Comparison of ENCODE assay signal across 10 mouse cellular contexts in genomic region chr7:143124902-143125301, GRCm38 (mm10). TPM values are rescaled to one million over a fixed set of nuclear protein-coding genes. Genes with fewer than 3 reads are reported as not detected.
DNase-seq lines count a peak whose midpoint lies in the region; ATAC-seq and TF ChIP-seq lines count a peak whose summit lies in the region.
"Had no signal": no experiment of that assay in that cellular context is flagged by ENCODE, and none has a peak within 500 bp of the region (broad histone marks: within the 10 kb centered on the region; RNA-seq: fewer than 3 reads in every experiment).

No protein-coding gene starts in this region.

- DNase-seq in heart, adult 2 months: peak in 1 of 2 experiments; percentile 58
- no peak for DNase-seq in heart, postnatal 25 days (ENCODE audit: low spot score)
- DNase-seq in cerebellum, adult 8-10 months: peak; percentile 30
- no peak for DNase-seq in heart, postnatal 0 days (ENCODE audit: low spot score)
- DNase-seq in layer of hippocampus, postnatal 10 days (ENCODE audit: low spot score in 2 of 2): no peak
- DNase-seq: lung, adult 2 months had no signal

- peak overlapping the region; percentile 88 for H3K27ac ChIP-seq in heart, adult 2 months
- peak overlapping the region; percentile 98 for H3K27ac ChIP-seq in heart, postnatal 0 days (ENCODE audit: low read depth)

- no peak for ATAC-seq in heart, postnatal 0 days (ENCODE audit: insufficient read depth, low read depth)
- ATAC-seq in monocyte, adult 5-6 weeks (replicated peaks; ENCODE audit: insufficient number of reproducible peaks, low FRiP score, low TSS enrichment, poor library complexity, severe bottlenecking): no peak
- ATAC-seq in megakaryocyte, adult 5-6 weeks (ENCODE audit: poor library complexity, severe bottlenecking): no peak

- TF ChIP-seq POLR2A in heart, adult 2 months (IDR thresholded peaks at IDR 0.05; ENCODE audit: insufficient read depth, low read depth, low read length): 0 out of 2 replicates have a peak, but pooled peaks have one; percentile 34

- no peak for TF ChIP-seq CTCF in heart, adult 2 months (IDR thresholded peaks at IDR 0.05)
- no peak for TF ChIP-seq CTCF in E14TG2a.4 (conservative IDR thresholded peaks at IDR 0.05; ENCODE audit: low read length)
- no peak for TF ChIP-seq CTCF in heart, postnatal 0 days (IDR thresholded peaks at IDR 0.05; ENCODE audit: low read depth)

- WGBS in heart, adult 2 months: 54% methylated on average over 3 of the region's 3 CpGs
- WGBS in heart, postnatal 0 days: 50% methylated on average over 3 of the region's 3 CpGs

- no peaks in the 10 kb centered on the region for H3K79me2 ChIP-seq in heart, adult 2 months (replicated peaks; ENCODE audit: control insufficient read depth, insufficient read depth, low read length)

- no peak for TF ChIP-seq EP300 in heart, adult 2 months (IDR thresholded peaks at IDR 0.05; ENCODE audit: insufficient read depth, low read depth, low read length)
- no peak for TF ChIP-seq EP300 in heart, postnatal 0 days (IDR thresholded peaks at IDR 0.05; ENCODE audit: low read depth)

- H3K4me2 ChIP-seq in heart, postnatal 0 days (ENCODE audit: low read depth, low read length): peak overlapping the region; percentile 36

- peaks cover 21% of the 10 kb centered on the region for H3K4me1 ChIP-seq in heart, adult 2 months (ENCODE audit: control insufficient read depth, insufficient read depth, low read length)
- H3K4me1 ChIP-seq in E14TG2a.4 (replicated peaks; ENCODE audit: low read depth, low read length): peaks cover 66% of the 10 kb centered on the region
- peaks cover 53% of the 10 kb centered on the region for H3K4me1 ChIP-seq in heart, postnatal 0 days (ENCODE audit: control insufficient read depth, insufficient read depth)

- H3K9ac ChIP-seq in heart, adult 2 months (ENCODE audit: low read depth, low read length): peak overlapping the region; percentile 55
- no peak overlapping the region for H3K9ac ChIP-seq in heart, postnatal 0 days (replicated peaks; ENCODE audit: low read depth, low read length)

- no peaks in the 10 kb centered on the region for H3K9me3 ChIP-seq in E14TG2a.4 (ENCODE audit: low read length)
- no peaks in the 10 kb centered on the region for H3K9me3 ChIP-seq in heart, postnatal 0 days (replicated peaks; ENCODE audit: control insufficient read depth, low read length)

- H3K4me3 ChIP-seq in heart, adult 2 months: no peak overlapping the region
- H3K4me3 ChIP-seq in E14TG2a.4 (replicated peaks; ENCODE audit: low read length): peak overlapping the region; percentile 64
- peak overlapping the region; percentile 2; the same call in 1 of the 2 replicates for H3K4me3 ChIP-seq in heart, postnatal 0 days (ENCODE audit: low read depth, low read length)

- intact Hi-C loops in heart, adult 2 months (cut with DNase I): loop anchor here (2.0 kb wide), 2 partner anchors 14 kb away; no protein-coding TSS in a partner anchor
- intact Hi-C loops in heart, postnatal 25 days (cut with DNase I): no loop called here

- no peaks in the 10 kb centered on the region for H3K27me3 ChIP-seq in heart, adult 2 months (ENCODE audit: control insufficient read depth, insufficient read depth, low read length)
- H3K27me3 ChIP-seq in E14TG2a.4 (ENCODE audit: insufficient read depth, low read length): peaks cover 5% of the 10 kb centered on the region
- H3K27me3 ChIP-seq in heart, postnatal 0 days (ENCODE audit: control insufficient read depth, insufficient read depth, low read length): no peaks in the 10 kb centered on the region

- H3K36me3 ChIP-seq in heart, adult 2 months (ENCODE audit: control insufficient read depth, insufficient read depth, low read length): no peaks in the 10 kb centered on the region
- H3K36me3 ChIP-seq in E14TG2a.4 (ENCODE audit: insufficient read depth, low read length): no peaks in the 10 kb centered on the region
- H3K36me3 ChIP-seq in heart, postnatal 0 days (replicated peaks; ENCODE audit: control insufficient read depth, insufficient read depth, low read length): 0 out of 2 replicates have a peak, but pooled peaks cover 5% of the 10 kb centered on the region

RNA-seq across cellular contexts. Expression of gene Kcnq1, which starts 18.7 kb away (rescaled TPM):
- total RNA-seq in heart, adult 2 months (2021): 10 to 100 TPM; 32.4 to 34.2 TPM
- polyA plus RNA-seq in heart, adult 2 months (2012; rRNA removed): 42.0 and 48.1 TPM in 2 replicates
- 10 to 100 TPM; 37.4 to 37.7 TPM for total RNA-seq in heart, postnatal 25 days (2021)
- 73.3 and 75.9 TPM in 2 replicates for total RNA-seq in heart, postnatal 0 days (2014; rRNA removed; ENCODE audit: low replicate concordance)
- 36.4 and 37.2 TPM in 2 replicates for polyA plus RNA-seq in heart, postnatal 0 days (2015; fragmentation: Nextera tagmentation; extraction: Ambion mirVana)
- total RNA-seq in monocyte, adult 5-6 weeks (2017): not detected in 3 replicates
- total RNA-seq in megakaryocyte, adult 5-6 weeks (2015): not detected in 2 replicates
- not detected in 2 replicates for total RNA-seq in megakaryocyte, adult 5-6 weeks (2017)
- total RNA-seq in layer of hippocampus, postnatal 10 days (2021): 1 to 10 TPM; 1.0 to 2.3 TPM
- polyA plus RNA-seq: C2C12 had no signal

RNA-seq across cellular contexts. Expression of gene Trpm5, which starts 30.5 kb away (rescaled TPM):
- not detected for total RNA-seq in heart, adult 2 months (2021)
- polyA plus RNA-seq in heart, adult 2 months (2012; rRNA removed): 0.06 and 0.08 TPM in 2 replicates
- total RNA-seq in heart, postnatal 25 days (2021): not detected
- total RNA-seq in heart, postnatal 0 days (2014; rRNA removed; ENCODE audit: low replicate concordance): 0.61 and 2.1 TPM in 2 replicates
- polyA plus RNA-seq in heart, postnatal 0 days (2015; fragmentation: Nextera tagmentation; extraction: Ambion mirVana): 0.70 and 1.6 TPM in 2 replicates
- total RNA-seq in monocyte, adult 5-6 weeks (2017): 0.11 TPM in 1 of 3 replicates, not detected in the others
- not detected in 2 replicates for total RNA-seq in megakaryocyte, adult 5-6 weeks (2015)
- not detected in 2 replicates for total RNA-seq in megakaryocyte, adult 5-6 weeks (2017)
- total RNA-seq in layer of hippocampus, postnatal 10 days (2021): under 1 TPM; 0.31 to 0.59 TPM

RNA-seq across cellular contexts. Expression of gene Tssc4, which starts 55.9 kb away (rescaled TPM):
- total RNA-seq in heart, adult 2 months (2021): 10 to 100 TPM; 13.6 to 14.8 TPM
- polyA plus RNA-seq in heart, adult 2 months (2012; rRNA removed): 33.2 and 36.9 TPM in 2 replicates
- 10 to 100 TPM; 13.8 to 19.6 TPM for total RNA-seq in heart, postnatal 25 days (2021)
- 61.9 and 71.7 TPM in 2 replicates for total RNA-seq in heart, postnatal 0 days (2014; rRNA removed; ENCODE audit: low replicate concordance)
- 33.7 and 34.0 TPM in 2 replicates for polyA plus RNA-seq in heart, postnatal 0 days (2015; fragmentation: Nextera tagmentation; extraction: Ambion mirVana)
- 5.2 to 10.4 TPM (median 8.2 TPM) in 3 replicates for total RNA-seq in monocyte, adult 5-6 weeks (2017)
- total RNA-seq in megakaryocyte, adult 5-6 weeks (2015): 14.0 and 19.2 TPM in 2 replicates
- total RNA-seq in megakaryocyte, adult 5-6 weeks (2017): 17.7 and 20.5 TPM in 2 replicates
- 10 to 100 TPM; 41.9 to 46.0 TPM for total RNA-seq in layer of hippocampus, postnatal 10 days (2021)

Comparison
In these comparisons a context has a peak if more than half of its experiments do, and no peak if none do; other contexts are left out.
1. RNA of gene Kcnq1, which starts 18.7 kb away (total RNA-seq): 73.3 to 75.9 TPM in heart, postnatal 0 days, 37.4 to 37.7 TPM in heart, postnatal 25 days and 32.4 to 34.2 TPM in heart, adult 2 months; 1.0 to 2.3 TPM in layer of hippocampus, postnatal 10 days, not detected in monocyte, adult 5-6 weeks and not detected in megakaryocyte, adult 5-6 weeks; every median in the first group is over 10 times any median in the second.